ENCODE assay signal across 25 mouse cellular contexts in the genomic region with DNA sequence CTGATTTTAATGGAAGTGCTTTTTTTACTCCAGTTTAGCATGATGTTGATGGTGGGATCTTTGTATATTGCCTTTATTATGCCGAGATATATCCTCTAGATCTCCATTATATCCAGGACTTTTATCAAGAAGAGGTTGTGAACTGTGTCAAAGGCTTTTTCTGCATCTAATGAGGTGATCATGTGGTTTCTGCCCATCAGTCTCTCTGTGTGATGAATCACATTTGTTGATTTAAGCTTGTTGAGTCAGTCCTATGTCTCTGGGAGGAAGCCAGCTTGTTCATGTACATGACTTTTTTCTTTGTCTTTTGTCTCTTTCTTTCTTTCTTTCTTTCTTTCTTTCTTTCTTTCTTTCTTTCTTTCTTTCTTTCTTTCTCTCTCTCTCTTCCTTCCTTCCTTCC.
DNase-seq lines count a peak whose midpoint lies in the region; ATAC-seq and TF ChIP-seq lines count a peak whose summit lies in the region.
"Had no signal": no experiment of that assay in that cellular context is flagged by ENCODE, and none has a peak within 500 bp of the region (broad histone marks: within the 10 kb centered on the region; RNA-seq: fewer than 3 reads in every experiment).

No protein-coding gene starts in this region.

- no peak overlapping the region for H3K9ac ChIP-seq in midbrain, postnatal 0 days (replicated peaks; ENCODE audit: low read length, poor library complexity, severe bottlenecking)
- no peak overlapping the region for H3K9ac ChIP-seq in liver, embryonic 11.5 days (ENCODE audit: low read depth, low read length)
- H3K9ac ChIP-seq in forebrain, embryonic 14.5 days (ENCODE audit: low read length): no peak overlapping the region
- H3K9ac ChIP-seq: embryonic facial prominence, embryonic 13.5 days; forebrain, embryonic 13.5 days; hindbrain, embryonic 12.5 days; hindbrain, embryonic 15.5 days had no signal

- no peaks in the 10 kb centered on the region for H3K27me3 ChIP-seq in midbrain, postnatal 0 days (ENCODE audit: insufficient read depth, low read length)
- no peaks in the 10 kb centered on the region for H3K27me3 ChIP-seq in liver, embryonic 11.5 days (replicated peaks; ENCODE audit: control insufficient read depth, insufficient read depth, low read length)
- H3K27me3 ChIP-seq in forebrain, embryonic 14.5 days (replicated peaks; ENCODE audit: control insufficient read depth, insufficient read depth, low read length): no peaks in the 10 kb centered on the region
- H3K27me3 ChIP-seq: embryonic facial prominence, embryonic 13.5 days; forebrain, embryonic 13.5 days; hindbrain, embryonic 12.5 days; hindbrain, embryonic 15.5 days had no signal

- H3K9me3 ChIP-seq in midbrain, postnatal 0 days (ENCODE audit: low read length): no peaks in the 10 kb centered on the region
- H3K9me3 ChIP-seq in liver, embryonic 11.5 days (ENCODE audit: control insufficient read depth, low read length): no peaks in the 10 kb centered on the region
- no peaks in the 10 kb centered on the region for H3K9me3 ChIP-seq in forebrain, embryonic 14.5 days (replicated peaks; ENCODE audit: control insufficient read depth, low read length)
- H3K9me3 ChIP-seq: embryonic facial prominence, embryonic 10.5 days; embryonic facial prominence, embryonic 13.5 days; forebrain, embryonic 10.5 days; forebrain, embryonic 13.5 days; hindbrain, embryonic 15.5 days had no signal

- TF ChIP-seq CTCF in midbrain, postnatal 0 days (IDR thresholded peaks at IDR 0.05): no peak

- WGBS in midbrain, postnatal 0 days: 87% methylated on average over 1 of the region's 1 CpGs
- 75% methylated on average over 1 of the region's 1 CpGs for WGBS in liver, embryonic 11.5 days
- 75% methylated on average over 1 of the region's 1 CpGs for WGBS in forebrain, embryonic 14.5 days

- ATAC-seq in midbrain, postnatal 0 days (ENCODE audit: low FRiP score): no peak
- no peak for ATAC-seq in liver, embryonic 11.5 days (replicated peaks; ENCODE audit: low FRiP score)
- ATAC-seq in forebrain, embryonic 14.5 days: no peak
- ATAC-seq: activated CD4-positive, CD25-positive, alpha-beta regulatory T cell, adult 4 months; forebrain, embryonic 13.5 days; intestine, postnatal 0 days had no signal

- no peaks in the 10 kb centered on the region for H3K36me3 ChIP-seq in midbrain, postnatal 0 days (ENCODE audit: insufficient read depth, low read length)
- no peaks in the 10 kb centered on the region for H3K36me3 ChIP-seq in liver, embryonic 11.5 days (ENCODE audit: control insufficient read depth, insufficient read depth, low read length)
- no peaks in the 10 kb centered on the region for H3K36me3 ChIP-seq in forebrain, embryonic 14.5 days (ENCODE audit: control insufficient read depth, insufficient read depth, low read length)
- H3K36me3 ChIP-seq: embryonic facial prominence, embryonic 10.5 days; embryonic facial prominence, embryonic 13.5 days; forebrain, embryonic 10.5 days; hindbrain, embryonic 12.5 days; hindbrain, embryonic 15.5 days had no signal

- H3K27ac ChIP-seq in midbrain, postnatal 0 days (ENCODE audit: low read depth, low read length): no peak overlapping the region
- H3K27ac ChIP-seq in liver, embryonic 11.5 days (ENCODE audit: low read depth, low read length): no peak overlapping the region
- H3K27ac ChIP-seq in forebrain, embryonic 14.5 days (ENCODE audit: low read depth, low read length): no peak overlapping the region
- H3K27ac ChIP-seq: embryonic facial prominence, embryonic 10.5 days; embryonic facial prominence, embryonic 13.5 days; forebrain, embryonic 10.5 days; forebrain, embryonic 13.5 days; hindbrain, embryonic 12.5 days; hindbrain, embryonic 15.5 days had no signal

- H3K4me3 ChIP-seq in midbrain, postnatal 0 days (ENCODE audit: low read depth, low read length): no peak overlapping the region
- no peak overlapping the region for H3K4me3 ChIP-seq in liver, embryonic 11.5 days (ENCODE audit: low read depth, low read length)
- H3K4me3 ChIP-seq in forebrain, embryonic 14.5 days (ENCODE audit: low read depth, low read length): no peak overlapping the region
- H3K4me3 ChIP-seq: embryonic facial prominence, embryonic 10.5 days; embryonic facial prominence, embryonic 13.5 days; erythroblast, embryonic 14.5 days; forebrain, embryonic 10.5 days; forebrain, embryonic 13.5 days; hindbrain, embryonic 12.5 days; hindbrain, embryonic 15.5 days had no signal

- no peak overlapping the region for H3K4me2 ChIP-seq in midbrain, postnatal 0 days (ENCODE audit: low read depth, low read length, poor library complexity, severe bottlenecking)
- no peak overlapping the region for H3K4me2 ChIP-seq in liver, embryonic 11.5 days
- H3K4me2 ChIP-seq in forebrain, embryonic 14.5 days (ENCODE audit: low read length): no peak overlapping the region
- H3K4me2 ChIP-seq: embryonic facial prominence, embryonic 13.5 days; forebrain, embryonic 13.5 days; heart, embryonic 11.5 days; hindbrain, embryonic 12.5 days; hindbrain, embryonic 15.5 days had no signal

- H3K4me1 ChIP-seq in midbrain, postnatal 0 days (ENCODE audit: insufficient read depth, low read length): no peaks in the 10 kb centered on the region
- H3K4me1 ChIP-seq in liver, embryonic 11.5 days (replicated peaks; ENCODE audit: control insufficient read depth, insufficient read depth, low read length): no peaks in the 10 kb centered on the region
- no peaks in the 10 kb centered on the region for H3K4me1 ChIP-seq in forebrain, embryonic 14.5 days (ENCODE audit: control insufficient read depth, insufficient read depth, low read length)
- H3K4me1 ChIP-seq: embryonic facial prominence, embryonic 10.5 days; forebrain, embryonic 10.5 days; forebrain, embryonic 13.5 days; hindbrain, embryonic 12.5 days; hindbrain, embryonic 15.5 days had no signal

- DNase-seq in 416B (ENCODE audit: low read depth): peak; percentile 37
- DNase-seq in Muller cell, postnatal 12 days (ENCODE audit: inconsistent ontology term): peak; percentile 52
- peak; percentile 25 for DNase-seq in fibroblast of lung, adult 2 months (ENCODE audit: low read depth)
- no peak for DNase-seq in midbrain, postnatal 0 days (ENCODE audit: low spot score)
- no peak for DNase-seq in liver, embryonic 11.5 days (ENCODE audit: low spot score)
- no peak for DNase-seq in forebrain, embryonic 14.5 days (ENCODE audit: low spot score)
- DNase-seq: adrenal gland, postnatal 10 days; cerebellum, adult 18-20 months; cerebellum, adult 9-11 months; cerebellum, postnatal 25 days; embryo, embryonic 11 days; gastrocnemius, postnatal 10 days; gastrocnemius, postnatal 36 days; heart, adult 11 months; kidney, adult 2 months had no signal

Comparison
In these comparisons a context has a peak if more than half of its experiments do, and no peak if none do; other contexts are left out.
1. DNase-seq: peak in 416B (single experiment), Muller cell, postnatal 12 days (single experiment) and fibroblast of lung, adult 2 months (single experiment); none in midbrain, postnatal 0 days (single experiment), liver, embryonic 11.5 days (single experiment) and forebrain, embryonic 14.5 days (single experiment).